Mouse (Mus musculus) ES-Bruce4 (cell line): ENCODE measurements around the gene Gramd1b.

ENCODE experiments used
- CTCF ChIP-seq: IDR thresholded peaks from one replicate; pipeline ENCODE4 v1.8.1; 2011; ENCODE audit warnings: low read depth, low read length
- POLR2A ChIP-seq: IDR thresholded peaks from one replicate; pipeline ENCODE4 v1.8.1; 2011; ENCODE audit warnings: low read length; ENCODE audit not compliant: insufficient read depth

DNA sequence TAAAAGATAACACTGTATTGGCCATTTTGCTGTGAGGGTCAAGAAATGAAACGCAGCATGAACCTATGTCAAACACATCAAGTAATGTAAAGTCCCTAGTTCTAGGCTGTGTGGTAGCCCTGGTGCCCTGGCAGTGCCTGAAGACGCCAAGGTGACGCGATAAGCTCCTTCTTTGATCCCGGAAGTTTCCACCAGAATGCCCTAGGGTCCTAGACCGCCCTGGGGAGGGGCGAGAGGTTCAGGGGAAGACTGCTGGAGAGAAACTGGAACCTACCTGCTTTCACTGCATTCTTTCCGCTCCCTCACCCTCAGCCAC is 76.2 kb downstream of the Gramd1b start:
- TF ChIP-seq CTCF: no peak
- TF ChIP-seq POLR2A: no peak
